Mouse (Mus musculus): Measurements from ENCODE around the gene Trem3.

Trem3 gene

GRCm38 (mm10) chr17:48247221-48247928 lies at the start of gene Trem3:
Gene Trem3 (plus strand): TSS chr17:48247777.
- DNase-seq (ENCODE audit: low spot score in 2 of 2) = no peak

DNA sequence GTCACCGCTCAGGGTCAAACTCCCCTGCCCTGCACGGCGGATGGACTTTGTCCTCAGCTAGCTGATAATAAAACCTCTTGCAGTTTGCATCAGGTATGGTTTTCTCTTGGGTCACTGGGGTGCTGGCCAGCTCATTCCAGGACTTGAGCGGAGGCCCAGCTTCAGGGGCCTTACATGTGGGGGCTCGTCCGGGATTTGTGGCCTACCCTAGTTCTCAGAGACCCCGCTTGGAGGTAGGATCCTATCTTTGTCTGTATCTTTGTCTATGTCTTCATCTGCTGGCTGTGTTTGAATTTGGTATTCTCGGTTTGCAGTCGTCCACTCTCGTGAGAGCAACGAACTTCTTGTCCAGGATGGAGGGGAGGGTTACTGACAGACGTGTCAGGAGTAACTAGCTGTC lies 44.5 kb upstream of the Trem3 start:
- DNase-seq (ENCODE audit: low spot score in 2 of 2) = no peak

GRCm38 (mm10) chr17:48212596-48212995 lies 35.0 kb upstream of the Trem3 start:
- DNase-seq (ENCODE audit: low spot score in 2 of 2) = no peak

- DNase-seq (ENCODE audit: low spot score in 2 of 2) = no peak
These were observed 34.1 kb upstream of the Trem3 start for GRCm38 (mm10) chr17:48213511-48213910.

DNA sequence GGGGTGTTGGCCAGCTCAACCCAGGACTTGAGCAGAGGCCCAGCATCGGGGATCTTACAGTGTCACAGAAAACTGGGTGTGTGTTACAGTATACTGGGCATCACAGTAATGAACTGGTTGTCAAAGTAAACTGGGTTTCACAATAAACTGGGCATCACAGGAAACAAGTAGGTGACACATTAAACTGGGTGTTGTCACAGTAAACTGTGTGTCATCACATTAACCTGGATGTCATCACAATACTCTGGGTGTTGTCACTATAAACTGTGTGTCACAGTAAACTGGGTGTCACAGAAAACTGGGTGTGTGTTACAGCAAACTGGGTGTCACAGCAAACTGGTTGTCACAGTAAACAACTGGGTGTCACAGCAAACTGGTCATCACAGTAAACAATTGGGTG lies 32.1 kb upstream of the Trem3 start:
- DNase-seq (ENCODE audit: low spot score in 2 of 2) = no peak

- no peak for DNase-seq (ENCODE audit: low spot score in 2 of 2)
These were observed 16.9 kb upstream of the Trem3 start for GRCm38 (mm10) chr17:48230680-48231079.

- no peak for DNase-seq (ENCODE audit: low spot score in 2 of 2)
These were observed 15.1 kb upstream of the Trem3 start, which contains the start of gene Trem1 for GRCm38 (mm10) chr17:48232518-48232917. Gene Trem1 (plus strand): TSS chr17:48232768.

- DNase-seq (ENCODE audit: low spot score in 2 of 2) = no peak
These were observed 13.8 kb upstream of the Trem3 start for GRCm38 (mm10) chr17:48233789-48234188.

DNA sequence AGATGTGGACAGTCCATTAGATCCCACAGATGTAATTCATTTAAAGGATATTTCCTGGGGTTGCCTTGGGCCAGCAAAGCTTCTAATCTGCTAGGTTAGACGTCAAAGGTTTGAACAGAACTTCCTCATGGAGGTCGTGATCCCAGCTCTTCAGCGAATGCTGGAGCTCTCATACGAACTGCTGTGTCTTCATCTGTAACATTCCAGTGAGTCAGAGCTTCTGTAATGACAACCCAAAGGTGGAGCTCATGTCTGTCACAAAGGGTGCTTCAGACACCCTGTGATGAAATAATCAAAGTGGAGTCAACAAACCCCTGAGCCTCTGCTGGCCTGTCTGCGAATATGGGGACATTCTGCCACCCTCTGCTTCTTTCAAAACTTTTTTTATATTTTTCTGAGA lies 13.0 kb upstream of the Trem3 start:
- no peak for DNase-seq (ENCODE audit: low spot score in 2 of 2)

GRCm38 (mm10) chr17:48235773-48236370 lies 11.7 kb upstream of the Trem3 start:
- no peak for DNase-seq (ENCODE audit: low spot score in 2 of 2)

- DNase-seq (ENCODE audit: low spot score in 2 of 2) = no peak
These were observed 10.0 kb upstream of the Trem3 start for GRCm38 (mm10) chr17:48237621-48238020.

GRCm38 (mm10) chr17:48249039-48249438 lies 1.5 kb downstream of the Trem3 start:
- DNase-seq (ENCODE audit: low spot score in 2 of 2) = no peak

DNA sequence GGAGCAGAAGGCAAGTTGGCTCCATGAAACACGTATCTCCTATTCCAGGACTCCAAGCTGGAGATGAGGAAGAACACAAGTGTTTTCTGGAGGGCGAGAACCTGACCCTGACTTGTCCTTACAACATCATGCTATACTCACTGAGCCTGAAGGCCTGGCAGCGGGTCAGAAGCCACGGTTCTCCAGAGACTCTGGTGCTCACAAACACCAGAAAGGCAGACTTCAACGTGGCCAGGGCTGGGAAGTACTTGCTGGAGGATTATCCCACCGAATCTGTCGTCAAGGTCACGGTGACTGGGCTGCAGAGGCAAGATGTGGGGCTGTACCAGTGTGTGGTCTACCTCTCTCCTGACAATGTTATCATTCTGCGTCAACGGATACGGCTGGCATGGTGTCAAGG lies 1.9 kb downstream of the Trem3 start:
- no peak for DNase-seq (ENCODE audit: low spot score in 2 of 2)

DNA sequence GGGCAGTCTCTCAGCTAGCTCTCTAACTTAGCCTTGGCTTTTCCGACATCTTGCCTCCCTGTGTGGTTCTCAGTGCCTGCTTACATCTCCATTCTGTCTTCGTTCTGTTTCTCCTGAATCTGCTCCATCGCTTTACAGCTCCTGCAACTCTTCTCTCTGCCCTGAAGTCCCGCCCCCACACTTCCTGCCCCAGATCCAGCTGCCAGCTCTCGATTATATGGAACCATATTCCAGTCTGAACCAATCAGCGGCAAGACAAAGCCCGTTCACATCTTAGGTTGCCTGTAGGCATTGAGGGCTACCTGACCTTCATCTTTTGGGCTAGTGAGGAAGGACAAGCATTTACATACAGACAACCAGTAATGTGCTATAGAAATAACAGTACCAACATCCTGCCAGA lies 3.1 kb downstream of the Trem3 start:
- DNase-seq (ENCODE audit: low spot score in 2 of 2) = no peak

GRCm38 (mm10) chr17:48256575-48256974 lies 9.0 kb downstream of the Trem3 start:
- no peak for DNase-seq (ENCODE audit: low spot score in 2 of 2)

GRCm38 (mm10) chr17:48261868-48262267 lies 14.3 kb downstream of the Trem3 start:
- no peak for DNase-seq (ENCODE audit: low spot score in 2 of 2)

GRCm38 (mm10) chr17:48263741-48264362 lies 16.3 kb downstream of the Trem3 start, which contains the start of gene Treml4:
Gene Treml4 (plus strand): TSS chr17:48264295.
- DNase-seq (ENCODE audit: low spot score in 2 of 2) = no peak

DNA sequence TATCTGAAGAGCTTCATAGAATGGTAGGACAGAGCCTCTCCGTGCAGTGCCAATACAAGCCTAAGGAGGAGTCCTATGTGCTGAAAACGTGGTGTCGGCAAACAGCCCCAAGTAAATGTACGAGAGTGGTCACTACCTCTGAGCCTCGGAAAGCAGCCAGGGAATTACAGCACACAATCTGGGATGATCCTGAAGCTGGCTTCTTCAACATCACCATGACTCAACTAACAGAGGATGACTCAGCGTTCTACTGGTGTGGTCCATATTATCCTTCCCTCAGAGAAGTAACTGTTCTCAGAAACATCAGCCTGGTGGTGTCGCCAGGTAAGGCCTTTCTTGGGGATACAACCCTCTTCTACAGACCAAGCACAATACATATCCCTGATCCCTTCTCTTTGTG lies 17.1 kb downstream of the Trem3 start:
- DNase-seq (ENCODE audit: low spot score in 2 of 2) = no peak

- no peak for DNase-seq (ENCODE audit: low spot score in 2 of 2)
These were observed 18.6 kb downstream of the Trem3 start for GRCm38 (mm10) chr17:48266138-48266537.

GRCm38 (mm10) chr17:48266610-48267304 lies 19.2 kb downstream of the Trem3 start:
- DNase-seq (ENCODE audit: low spot score in 2 of 2) = no peak

GRCm38 (mm10) chr17:48267591-48267990 lies 20.0 kb downstream of the Trem3 start:
- no peak for DNase-seq (ENCODE audit: low spot score in 2 of 2)

- no peak for DNase-seq (ENCODE audit: low spot score in 2 of 2)
These were observed 20.7 kb downstream of the Trem3 start for GRCm38 (mm10) chr17:48268276-48268675.
